Mouse (Mus musculus) small intestine, adult 2 months (tissue): ENCODE measurements around the gene Vps35l.

ENCODE experiments used
- CTCF ChIP-seq: fragments of 200-500 bp; IDR thresholded peaks from 2 replicates; pipeline ENCODE4 v1.5.1; 2012; ENCODE audit warnings: low read depth, mild to moderate bottlenecking, control low read depth, inconsistent platforms, low read length, moderate library complexity, mixed read lengths; ENCODE audit not compliant: insufficient replicate concordance, insufficient read length; ENCODE audit errors: extremely low read depth
- POLR2A ChIP-seq: fragments of 200-500 bp; IDR thresholded peaks from 2 replicates; pipeline ENCODE4 v1.6.1; 2012; ENCODE audit warnings: low read depth, mild to moderate bottlenecking, control low read depth, inconsistent platforms, low read length, moderate library complexity

- TF ChIP-seq CTCF (no peak), POLR2A (no peak)
Observed at GRCm38 (mm10) chr7:118764725-118765124, 24.7 kb downstream of the Vps35l start.
